ENCODE assay signal across 9 mouse cellular contexts in the genomic region with DNA sequence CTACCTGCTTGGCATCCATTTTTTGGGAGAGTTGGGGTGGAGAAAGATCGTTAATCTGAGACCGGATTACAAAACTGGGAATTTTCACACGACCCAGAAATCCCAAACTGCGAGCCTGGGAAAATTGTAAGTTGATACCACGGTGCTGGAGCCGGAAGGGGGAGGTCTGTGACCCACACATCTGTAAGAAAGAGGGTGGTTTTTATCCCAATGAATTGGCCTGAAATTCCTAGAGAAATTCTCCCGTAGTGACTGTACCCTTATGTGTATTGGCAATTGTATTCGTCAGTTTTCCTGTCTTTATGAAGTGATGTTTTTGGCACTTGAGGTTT. TPM values are rescaled to one million over a fixed set of nuclear protein-coding genes. Genes with fewer than 3 reads are reported as not detected.
DNase-seq lines count a peak whose midpoint lies in the region; ATAC-seq and TF ChIP-seq lines count a peak whose summit lies in the region.
"Had no signal": no experiment of that assay in that cellular context is flagged by ENCODE, and none has a peak within 500 bp of the region (broad histone marks: within the 10 kb centered on the region; RNA-seq: fewer than 3 reads in every experiment).

No protein-coding gene starts in this region.

- 0 out of 2 replicates have a peak, but pooled peaks cover 3% of the 10 kb centered on the region for H3K36me3 ChIP-seq in heart, embryonic 15.5 days
- H3K36me3 ChIP-seq in G1E (replicated peaks) = peaks cover 24% of the 10 kb centered on the region
- peaks cover 6% of the 10 kb centered on the region; the same call in 1 of the 2 replicates for H3K36me3 ChIP-seq in forebrain, embryonic 16.5 days (ENCODE audit: control insufficient read depth, insufficient read depth)
- no peaks in the 10 kb centered on the region; the same call in 1 of the 2 replicates for H3K36me3 ChIP-seq in macrophage (ENCODE audit: inconsistent target)

- peaks cover 36% of the 10 kb centered on the region; the same call in 1 of the 2 replicates for H3K79me2 ChIP-seq in macrophage (ENCODE audit: inconsistent target)

- H3K9me3 ChIP-seq in heart, embryonic 15.5 days (replicated peaks) = no peaks in the 10 kb centered on the region
- H3K9me3 ChIP-seq in G1E (replicated peaks) = no peaks in the 10 kb centered on the region
- H3K9me3 ChIP-seq in forebrain, embryonic 16.5 days (ENCODE audit: control insufficient read depth, low read length) = no peaks in the 10 kb centered on the region

- no peak for TF ChIP-seq CTCF in G1E (IDR thresholded peaks at IDR 0.05; ENCODE audit: low read depth, low read length)

- 2% methylated on average over 8 of the region's 8 CpGs for WGBS in heart, embryonic 15.5 days
- WGBS in forebrain, embryonic 16.5 days = 4% methylated on average over 8 of the region's 8 CpGs
- 7% methylated on average over 8 of the region's 8 CpGs for WGBS in macrophage (ENCODE audit: missing documents)

- peak overlapping the region; percentile 83 for H3K27ac ChIP-seq in heart, embryonic 15.5 days
- peak overlapping the region; percentile 85; the same call in 1 of the 2 replicates for H3K27ac ChIP-seq in forebrain, embryonic 16.5 days (ENCODE audit: low read length)
- peak overlapping the region; percentile 43 for H3K27ac ChIP-seq in macrophage

- no peak for ATAC-seq in heart, embryonic 15.5 days (replicated peaks; ENCODE audit: insufficient number of reproducible peaks, insufficient read depth, low FRiP score, low read depth)
- no peak for ATAC-seq in G1E (ENCODE audit: extremely low read depth, insufficient number of reproducible peaks, low FRiP score, poor library complexity, severe bottlenecking)
- no peak for ATAC-seq in forebrain, embryonic 16.5 days

- peak overlapping the region; percentile 79 for H3K9ac ChIP-seq in heart, embryonic 15.5 days
- peak overlapping the region; percentile 76 for H3K9ac ChIP-seq in forebrain, embryonic 16.5 days (replicated peaks; ENCODE audit: low read depth, low read length)

- peak overlapping the region; percentile 89 for H3K4me2 ChIP-seq in heart, embryonic 15.5 days
- H3K4me2 ChIP-seq in forebrain, embryonic 16.5 days (ENCODE audit: low read length) = peak overlapping the region; percentile 77

- no peaks in the 10 kb centered on the region for H3K27me3 ChIP-seq in heart, embryonic 15.5 days
- no peaks in the 10 kb centered on the region for H3K27me3 ChIP-seq in G1E (ENCODE audit: insufficient read depth, low read length)
- H3K27me3 ChIP-seq in forebrain, embryonic 16.5 days (replicated peaks; ENCODE audit: control insufficient read depth, insufficient read depth, low read length) = no peaks in the 10 kb centered on the region
- H3K27me3 ChIP-seq: Patski had no signal

- H3K4me3 ChIP-seq in heart, embryonic 15.5 days = peak overlapping the region; percentile 98
- H3K4me3 ChIP-seq in G1E (ENCODE audit: low read depth, low read length) (peak overlapping the region; percentile 74), macrophage (ENCODE audit: inconsistent target) (peak overlapping the region; percentile 99)
- H3K4me3 ChIP-seq in forebrain, embryonic 16.5 days (replicated peaks; ENCODE audit: low read length) = peak overlapping the region; percentile 98

- intact Hi-C loops in heart, postnatal 25 days (cut with DNase I) = loop anchor here (1.0 to 10.0 kb wide), 4 partner anchors 109 to 1524 kb away; a partner anchor contains a TSS
- intact Hi-C loops in left cerebral cortex, postnatal 10 days (cut with DNase I) = loop anchor here (5.0 kb wide), 1 partner anchor 1139 kb away; no protein-coding TSS in a partner anchor

- peaks cover 19% of the 10 kb centered on the region for H3K4me1 ChIP-seq in heart, embryonic 15.5 days (replicated peaks)
- peaks cover 32% of the 10 kb centered on the region for H3K4me1 ChIP-seq in G1E (ENCODE audit: insufficient read depth, low read depth, low read length)
- H3K4me1 ChIP-seq in forebrain, embryonic 16.5 days (replicated peaks; ENCODE audit: control insufficient read depth, insufficient read depth, low read length) = peaks cover 25% of the 10 kb centered on the region

- no peak for DNase-seq in heart, postnatal 25 days (ENCODE audit: low spot score)
- no peak for DNase-seq in G1E (ENCODE audit: low spot score)
- DNase-seq in urinary bladder, postnatal 25 days (ENCODE audit: low spot score) = no peak
- DNase-seq in left cerebral cortex, postnatal 10 days (ENCODE audit: extremely low spot score in 1 of 2, low spot score in 2 of 2) = no peak
- no peak for DNase-seq in adrenal gland, adult 2 months

RNA-seq across cellular contexts. Expression of a gene that starts 0.8 kb away (rescaled TPM):
- 7.6 and 9.0 TPM in 2 replicates for polyA plus RNA-seq in heart, embryonic 15.5 days (2015; fragmentation: Nextera tagmentation; extraction: Ambion mirVana)
- 1 to 10 TPM; 6.0 to 9.6 TPM for total RNA-seq in heart, postnatal 25 days (2021)
- 14.9 and 30.9 TPM in 2 replicates for total RNA-seq in G1E (2014; fragmentation: Nextera tagmentation)
- total RNA-seq in G1E (2017) = 13.6 and 14.0 TPM in 2 replicates
- 0.45 and 0.93 TPM in 2 replicates for polyA plus RNA-seq in G1E (2012)
- 14.7 and 16.8 TPM in 2 replicates for polyA plus RNA-seq in forebrain, embryonic 16.5 days (2015; fragmentation: Nextera tagmentation; extraction: Ambion mirVana)
- total RNA-seq in macrophage (2018; cell fraction: chromatin; rRNA removed) = 10 to 100 TPM in 23 of 26 experiments, 1 to 10 TPM in 3; 9.8 to 56.9 (median 17.5) TPM
- 10 to 100 TPM in 1 of 26 experiments, 1 to 10 TPM in 25; 3.0 to 10.2 (median 7.4) TPM for total RNA-seq in macrophage (2018; cell fraction: cytosol; rRNA removed)
- 10 to 100 TPM in 20 of 26 experiments, 1 to 10 TPM in 6; 5.9 to 40.8 (median 14.6) TPM for total RNA-seq in macrophage (2018; cell fraction: nucleus; rRNA removed)
- polyA plus RNA-seq in macrophage (2018) = 3.5 to 7.6 TPM (median 7.1 TPM) in 3 replicates
- 10 to 100 TPM; 20.1 to 23.4 TPM for total RNA-seq in left cerebral cortex, postnatal 10 days (2021)
- total RNA-seq in adrenal gland, adult 2 months (2021) = 10 to 100 TPM in 1 of 2 experiments, 1 to 10 TPM in 1; 9.1 to 10.9 TPM
- 0.95 and 1.4 TPM in 2 replicates for polyA plus RNA-seq in adrenal gland, adult 2 months (2012; rRNA removed)

RNA-seq across cellular contexts. Expression of a gene that starts 32.1 kb away (rescaled TPM):
- polyA plus RNA-seq in heart, embryonic 15.5 days (2015; fragmentation: Nextera tagmentation; extraction: Ambion mirVana) = 0.08 and 0.16 TPM in 2 replicates
- under 1 TPM in 1 of 2 experiments, not detected in 1; 0.17 TPM for total RNA-seq in heart, postnatal 25 days (2021)
- total RNA-seq in G1E (2014; fragmentation: Nextera tagmentation) = 5.3 TPM in 1 of 2 replicates, not detected in the other
- total RNA-seq in G1E (2017) = 0.12 and 0.22 TPM in 2 replicates
- polyA plus RNA-seq in G1E (2012) = not detected in 2 replicates
- 0.20 and 0.24 TPM in 2 replicates for polyA plus RNA-seq in forebrain, embryonic 16.5 days (2015; fragmentation: Nextera tagmentation; extraction: Ambion mirVana)
- total RNA-seq in macrophage (2018; cell fraction: chromatin; rRNA removed) = not detected
- total RNA-seq in macrophage (2018; cell fraction: cytosol; rRNA removed) = not detected
- not detected for total RNA-seq in macrophage (2018; cell fraction: nucleus; rRNA removed)
- not detected in 3 replicates for polyA plus RNA-seq in macrophage (2018)
- total RNA-seq in left cerebral cortex, postnatal 10 days (2021) = 1 to 10 TPM in 1 of 2 experiments, under 1 TPM in 1; 0.53 to 1.5 TPM
- total RNA-seq in adrenal gland, adult 2 months (2021) = under 1 TPM; 0.31 to 0.46 TPM
- not detected in 2 replicates for polyA plus RNA-seq in adrenal gland, adult 2 months (2012; rRNA removed)
- polyA plus RNA-seq: Patski had no signal
